Mouse (Mus musculus): ENCODE results near the gene Wdr26. TPM values are rescaled to one million over a fixed set of nuclear protein-coding genes. Genes with fewer than 3 reads are reported as not detected.

Wdr26 gene
- polyA plus RNA-seq, 1 experiment, result 47.7 TPM

DNA sequence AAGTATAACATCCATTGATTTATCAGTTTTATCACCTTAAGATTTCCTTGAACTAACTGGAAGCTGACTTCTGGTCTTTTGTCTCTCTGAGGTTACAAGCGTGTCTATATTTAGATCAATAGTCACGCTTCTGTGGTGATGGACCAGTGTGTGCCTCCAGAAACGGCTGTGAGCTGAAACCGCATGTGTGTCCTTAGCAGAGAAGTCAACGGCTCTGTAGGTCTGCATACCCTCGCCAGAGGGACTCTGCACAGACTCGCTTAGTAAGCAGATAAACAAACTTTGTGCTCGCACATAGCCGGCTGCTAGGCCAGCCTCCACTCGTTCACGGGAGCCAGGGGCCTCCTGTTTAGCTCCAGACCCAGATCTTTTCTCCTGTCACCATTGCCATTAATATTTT is 15.0 kb upstream of the Wdr26 start:
- Histone ChIP-seq H3ac (ENCODE audit: control insufficient read depth, insufficient read length) (no peak overlapping the region), H3K36me3 (ENCODE audit: control insufficient read depth, insufficient read depth) (no peaks in the 10 kb centered on the region), H3K4me3 (no peak overlapping the region), H3K79me2 (ENCODE audit: control insufficient read depth, insufficient read depth) (no peaks in the 10 kb centered on the region), H3K4me2 (ENCODE audit: low read depth) (no peak overlapping the region), H3K27me3 (ENCODE audit: control insufficient read depth, insufficient read depth, insufficient read length) (no peaks in the 10 kb centered on the region)
- TF ChIP-seq MYOG (IDR thresholded peaks at IDR 0.05; ENCODE audit: control insufficient read depth in 1 of 3, insufficient read depth in 1 of 3, insufficient read length in 2 of 3, low read depth in 2 of 3), result peak in 1 of 3 experiments; percentile 8
- no peak for TF ChIP-seq E2F4 (IDR thresholded peaks at IDR 0.05; ENCODE audit: insufficient read depth)

DNA sequence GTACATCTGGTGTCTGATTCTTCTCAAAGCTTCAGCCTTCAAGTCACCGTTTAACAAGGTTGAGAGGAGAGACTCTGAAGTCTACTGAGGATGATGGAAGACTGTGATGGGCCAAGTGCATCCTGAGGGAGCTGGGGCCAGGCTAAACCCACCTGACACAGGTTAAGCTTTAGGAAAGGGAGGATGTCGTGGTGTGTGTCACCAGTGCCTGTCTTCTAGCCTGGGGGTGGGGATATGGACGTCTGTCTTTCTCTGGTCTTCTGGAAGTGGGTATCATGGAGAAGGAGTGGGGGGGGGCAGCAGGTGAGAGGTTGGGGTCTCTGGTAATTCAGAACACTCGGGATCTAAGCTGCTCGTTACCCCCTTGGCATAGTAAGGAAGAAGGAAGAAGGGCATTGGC is 13.5 kb upstream of the Wdr26 start:
- H3K79me2 ChIP-seq (ENCODE audit: control insufficient read depth, insufficient read depth), result no peaks in the 10 kb centered on the region
- no peaks in the 10 kb centered on the region for H3K27me3 ChIP-seq (ENCODE audit: control insufficient read depth, insufficient read depth, insufficient read length)
- H3ac ChIP-seq (ENCODE audit: control insufficient read depth, insufficient read length), result no peak overlapping the region
- H3K36me3 ChIP-seq (ENCODE audit: control insufficient read depth, insufficient read depth), result no peaks in the 10 kb centered on the region
- H3K4me2 ChIP-seq (ENCODE audit: low read depth), result no peak overlapping the region
- TF ChIP-seq TCF3 (IDR thresholded peaks at IDR 0.05; ENCODE audit: insufficient read length, low read depth) (no peak), MAX (IDR thresholded peaks at IDR 0.05; ENCODE audit: low read depth) (no peak), REST (IDR thresholded peaks at IDR 0.05; ENCODE audit: insufficient read depth, insufficient read length) (no peak), CEBPB (IDR thresholded peaks at IDR 0.05; ENCODE audit: insufficient read depth, poor library complexity, severe bottlenecking) (no peak), USF1 (IDR thresholded peaks at IDR 0.05; ENCODE audit: low read depth) (no peak), TCF12 (IDR thresholded peaks at IDR 0.05; ENCODE audit: insufficient read depth, poor library complexity, severe bottlenecking) (no peak), MYOG (IDR thresholded peaks at IDR 0.05; ENCODE audit: control insufficient read depth in 1 of 3, insufficient read depth in 1 of 3, insufficient read length in 2 of 3, low read depth in 2 of 3) (no peak), E2F4 (IDR thresholded peaks at IDR 0.05; ENCODE audit: insufficient read depth) (no peak)
- no peak overlapping the region for H3K4me3 ChIP-seq

DNA sequence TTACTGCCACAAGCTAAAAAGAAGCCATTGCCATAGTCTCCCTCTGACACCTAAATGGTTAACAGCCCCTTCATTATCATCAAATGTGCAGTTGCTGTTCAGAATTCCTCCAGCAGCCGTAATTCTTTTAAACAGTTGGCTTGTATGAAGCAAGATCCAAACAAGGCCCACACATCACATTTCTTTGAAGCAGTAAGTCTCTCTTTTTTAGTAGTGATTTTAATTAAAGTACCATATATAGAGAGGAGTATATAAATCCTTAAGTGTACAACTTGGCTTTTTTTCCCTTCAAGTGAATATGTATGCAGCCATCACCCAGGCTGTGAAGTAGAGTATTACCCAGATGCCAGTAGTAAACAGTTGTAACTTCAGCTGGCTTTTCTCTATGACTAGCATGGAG is 10.2 kb upstream of the Wdr26 start:
- Histone ChIP-seq H3K27me3 (ENCODE audit: control insufficient read depth, insufficient read depth, insufficient read length) (no peaks in the 10 kb centered on the region), H3K36me3 (ENCODE audit: control insufficient read depth, insufficient read depth) (no peaks in the 10 kb centered on the region), H3K4me3 (no peak overlapping the region), H3K4me2 (ENCODE audit: low read depth) (no peak overlapping the region), H3K79me2 (ENCODE audit: control insufficient read depth, insufficient read depth) (no peaks in the 10 kb centered on the region), H3ac (ENCODE audit: control insufficient read depth, insufficient read length) (no peak overlapping the region)
- TF ChIP-seq MYOG (IDR thresholded peaks at IDR 0.05; ENCODE audit: control insufficient read depth in 1 of 3, insufficient read depth in 1 of 3, insufficient read length in 2 of 3, low read depth in 2 of 3) (no peak), POLR2AphosphoS2 (IDR thresholded peaks at IDR 0.05; ENCODE audit: insufficient read length, low read depth) (no peak), POLR2A (IDR thresholded peaks at IDR 0.05; ENCODE audit: insufficient read length, low read depth) (no peak), TCF12 (IDR thresholded peaks at IDR 0.05; ENCODE audit: insufficient read depth, poor library complexity, severe bottlenecking) (no peak), MAX (IDR thresholded peaks at IDR 0.05; ENCODE audit: low read depth) (no peak), CEBPB (IDR thresholded peaks at IDR 0.05; ENCODE audit: insufficient read depth, poor library complexity, severe bottlenecking) (no peak), USF1 (IDR thresholded peaks at IDR 0.05; ENCODE audit: low read depth) (no peak), TCF3 (IDR thresholded peaks at IDR 0.05; ENCODE audit: insufficient read length, low read depth) (no peak), MYOD1 (IDR thresholded peaks at IDR 0.05; ENCODE audit: control insufficient read depth in 1 of 3, insufficient read length in 2 of 3, low read depth in 2 of 3) (no peak), SRF (IDR thresholded peaks at IDR 0.05; ENCODE audit: control insufficient read depth, insufficient read length, low read depth) (no peak), REST (IDR thresholded peaks at IDR 0.05; ENCODE audit: insufficient read depth, insufficient read length) (no peak), E2F4 (IDR thresholded peaks at IDR 0.05; ENCODE audit: insufficient read depth) (no peak)

DNA sequence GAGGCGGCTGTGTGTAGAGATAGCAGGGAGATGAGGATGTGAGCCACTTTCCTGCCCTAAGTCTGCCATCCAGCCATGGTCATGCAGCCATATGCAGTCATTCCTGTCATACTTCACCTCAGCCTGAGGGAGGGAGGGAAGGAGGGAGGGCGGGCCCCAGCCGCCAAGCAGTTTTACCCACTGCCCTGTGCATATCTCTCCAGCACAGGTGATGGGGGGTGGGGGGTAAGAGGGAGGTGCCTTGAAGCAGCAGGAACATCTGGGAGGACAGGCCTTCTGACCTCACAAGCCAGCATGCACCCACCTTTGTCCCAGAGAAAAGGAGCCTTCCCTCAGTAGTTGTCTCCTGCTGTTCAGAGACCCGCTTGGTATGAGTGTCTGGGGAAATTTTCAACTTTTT is 4.5 kb upstream of the Wdr26 start:
- no peak overlapping the region for H3K4me3 ChIP-seq
- H3ac ChIP-seq (ENCODE audit: control insufficient read depth, insufficient read length), result no peak overlapping the region
- no peaks in the 10 kb centered on the region for H3K27me3 ChIP-seq (ENCODE audit: control insufficient read depth, insufficient read depth, insufficient read length)
- TF ChIP-seq E2F4 (IDR thresholded peaks at IDR 0.05; ENCODE audit: insufficient read depth) (no peak), MYOG (IDR thresholded peaks at IDR 0.05; ENCODE audit: control insufficient read depth in 1 of 3, insufficient read depth in 1 of 3, insufficient read length in 2 of 3, low read depth in 2 of 3) (no peak), USF1 (IDR thresholded peaks at IDR 0.05; ENCODE audit: low read depth) (no peak), CEBPB (IDR thresholded peaks at IDR 0.05; ENCODE audit: insufficient read depth, poor library complexity, severe bottlenecking) (no peak), TCF3 (IDR thresholded peaks at IDR 0.05; ENCODE audit: insufficient read length, low read depth) (no peak), MYOD1 (IDR thresholded peaks at IDR 0.05; ENCODE audit: control insufficient read depth in 1 of 3, insufficient read length in 2 of 3, low read depth in 2 of 3) (no peak), REST (IDR thresholded peaks at IDR 0.05; ENCODE audit: insufficient read depth, insufficient read length) (no peak)
- peaks cover 13% of the 10 kb centered on the region for H3K79me2 ChIP-seq (ENCODE audit: control insufficient read depth, insufficient read depth)
- no peak overlapping the region for H3K4me2 ChIP-seq (ENCODE audit: low read depth)
- H3K36me3 ChIP-seq (ENCODE audit: control insufficient read depth, insufficient read depth), result no peaks in the 10 kb centered on the region

DNA sequence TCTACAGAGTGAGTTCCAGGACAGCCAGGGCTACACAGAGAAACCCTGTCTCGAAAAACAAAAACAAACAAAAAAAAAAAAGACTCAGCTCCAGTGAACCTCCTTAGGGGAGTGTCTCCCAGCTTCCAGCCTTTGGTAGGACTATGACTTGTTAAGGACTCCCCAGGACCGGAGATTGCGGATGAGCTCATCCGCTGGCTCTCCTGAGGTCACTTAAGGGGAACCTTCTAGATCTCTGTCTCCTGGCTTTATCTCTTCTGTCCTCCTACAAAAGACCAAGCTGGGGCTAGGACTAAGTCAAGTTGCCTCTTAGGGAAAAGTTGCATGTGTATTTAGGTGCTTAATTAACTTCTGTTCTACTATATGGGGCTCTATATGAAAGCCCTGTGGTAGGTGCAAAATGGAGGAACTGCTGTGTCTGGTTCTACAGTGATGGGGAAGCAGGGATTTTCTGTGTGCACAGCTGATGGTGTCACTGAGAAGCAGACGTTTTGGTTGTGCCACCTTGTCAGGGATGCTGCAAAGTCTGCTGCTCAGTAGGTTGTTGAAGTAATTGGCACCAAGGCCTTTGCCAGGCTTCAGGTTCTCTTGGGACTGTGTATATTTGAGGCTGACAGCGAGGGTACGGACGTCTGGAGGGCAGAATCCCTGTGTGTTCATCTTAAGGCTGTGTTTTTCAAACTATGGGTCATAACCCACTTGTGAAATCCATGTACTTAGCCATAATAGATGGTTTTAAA is 2.7 kb upstream of the Wdr26 start:
- TF ChIP-seq TCF12 (IDR thresholded peaks at IDR 0.05; ENCODE audit: insufficient read depth, poor library complexity, severe bottlenecking), result no peak
- TF ChIP-seq REST (IDR thresholded peaks at IDR 0.05; ENCODE audit: insufficient read depth, insufficient read length), result no peak
- TF ChIP-seq MYOD1 (IDR thresholded peaks at IDR 0.05; ENCODE audit: control insufficient read depth in 1 of 3, insufficient read length in 2 of 3, low read depth in 2 of 3), result no peak
- TF ChIP-seq MYOG (IDR thresholded peaks at IDR 0.05; ENCODE audit: control insufficient read depth in 1 of 3, insufficient read depth in 1 of 3, insufficient read length in 2 of 3, low read depth in 2 of 3), result no peak
- TF ChIP-seq SRF (IDR thresholded peaks at IDR 0.05; ENCODE audit: control insufficient read depth, insufficient read length, low read depth), result no peak
- no peak for TF ChIP-seq POLR2AphosphoS2 (IDR thresholded peaks at IDR 0.05; ENCODE audit: insufficient read length, low read depth)
- TF ChIP-seq CEBPB (IDR thresholded peaks at IDR 0.05; ENCODE audit: insufficient read depth, poor library complexity, severe bottlenecking), result no peak
- no peak overlapping the region for H3K4me2 ChIP-seq (ENCODE audit: low read depth)

More for the DNA sequence above, 2.7 kb upstream of the Wdr26 start:
- Histone ChIP-seq H3K79me2 (ENCODE audit: control insufficient read depth, insufficient read depth) (peaks cover 29% of the 10 kb centered on the region), H3K4me3 (no peak overlapping the region), H3ac (ENCODE audit: control insufficient read depth, insufficient read length) (no peak overlapping the region), H3K36me3 (ENCODE audit: control insufficient read depth, insufficient read depth) (no peaks in the 10 kb centered on the region), H3K27me3 (ENCODE audit: control insufficient read depth, insufficient read depth, insufficient read length) (no peaks in the 10 kb centered on the region)

Measured in myocyte (in vitro differentiated cells).